In genomic region chr3:148487949-148488348, GRCm38 (mm10) we compare ENCODE assay signal across 32 mouse cellular contexts.
DNase-seq lines count a peak whose midpoint lies in the region; ATAC-seq and TF ChIP-seq lines count a peak whose summit lies in the region.
"Had no signal": no experiment of that assay in that cellular context is flagged by ENCODE, and none has a peak within 500 bp of the region (broad histone marks: within the 10 kb centered on the region; RNA-seq: fewer than 3 reads in every experiment).

No protein-coding gene starts in this region.

- H3K4me1 ChIP-seq in forebrain, embryonic 12.5 days: no peaks in the 10 kb centered on the region
- H3K4me1 ChIP-seq: embryonic facial prominence, embryonic 10.5 days; embryonic facial prominence, embryonic 13.5 days; forebrain, embryonic 13.5 days; heart, embryonic 12.5 days; heart, embryonic 15.5 days; hindbrain, embryonic 10.5 days; hindbrain, embryonic 13.5 days had no signal

- H3K4me3 ChIP-seq in left cerebral cortex, adult 2 months: no peak overlapping the region
- no peak overlapping the region for H3K4me3 ChIP-seq in forebrain, embryonic 12.5 days (replicated peaks)
- H3K4me3 ChIP-seq: embryonic facial prominence, embryonic 10.5 days; embryonic facial prominence, embryonic 13.5 days; erythroblast, embryonic 14.5 days; forebrain, embryonic 13.5 days; gastrocnemius, adult 2 months; heart, embryonic 12.5 days; heart, embryonic 15.5 days; hindbrain, embryonic 10.5 days; hindbrain, embryonic 13.5 days had no signal

- TF ChIP-seq CTCF in left cerebral cortex, adult 2 months (IDR thresholded peaks at IDR 0.05): no peak

- no peaks in the 10 kb centered on the region for H3K27me3 ChIP-seq in forebrain, embryonic 12.5 days
- H3K27me3 ChIP-seq: embryonic facial prominence, embryonic 13.5 days; forebrain, embryonic 13.5 days; heart, embryonic 12.5 days; heart, embryonic 15.5 days; hindbrain, embryonic 13.5 days; Patski had no signal

- intact Hi-C loops in left cerebral cortex, adult 2 months (cut with DNase I): no loop called here

- no peak overlapping the region for H3K27ac ChIP-seq in left cerebral cortex, adult 2 months
- no peak overlapping the region for H3K27ac ChIP-seq in forebrain, embryonic 12.5 days
- H3K27ac ChIP-seq: embryonic facial prominence, embryonic 10.5 days; embryonic facial prominence, embryonic 13.5 days; forebrain, embryonic 13.5 days; gastrocnemius, adult 2 months; heart, embryonic 15.5 days; hindbrain, embryonic 10.5 days; hindbrain, embryonic 13.5 days had no signal

- H3K36me3 ChIP-seq in forebrain, embryonic 12.5 days (replicated peaks): no peaks in the 10 kb centered on the region
- H3K36me3 ChIP-seq: embryonic facial prominence, embryonic 10.5 days; embryonic facial prominence, embryonic 13.5 days; G1E; heart, embryonic 12.5 days; heart, embryonic 15.5 days; hindbrain, embryonic 10.5 days; hindbrain, embryonic 13.5 days had no signal

- no peak overlapping the region for H3K4me2 ChIP-seq in forebrain, embryonic 12.5 days
- H3K4me2 ChIP-seq: embryonic facial prominence, embryonic 13.5 days; forebrain, embryonic 13.5 days; heart, embryonic 12.5 days; heart, embryonic 15.5 days; hindbrain, embryonic 13.5 days had no signal

- H3K9ac ChIP-seq in forebrain, embryonic 12.5 days: no peak overlapping the region
- H3K9ac ChIP-seq: embryonic facial prominence, embryonic 13.5 days; forebrain, embryonic 13.5 days; heart, embryonic 12.5 days; heart, embryonic 15.5 days; hindbrain, embryonic 13.5 days had no signal

- DNase-seq in adrenal gland, adult 8-10 months: peak; percentile 3
- no peak for DNase-seq in adrenal gland, postnatal 10 days
- DNase-seq in CD4-positive, CD25-positive, alpha-beta regulatory T cell, adult 2 months (ENCODE audit: low read depth, low spot score): peak; percentile 24
- DNase-seq in ovary, adult 18-20 months (ENCODE audit: low spot score): no peak
- no peak for DNase-seq in left cerebral cortex, adult 2 months (ENCODE audit: extremely low spot score in 1 of 2, low spot score in 2 of 2)
- DNase-seq: cerebellum, adult 11-12 months; cerebellum, adult 8-10 months; cerebellum, postnatal 10 days; cerebellum, postnatal 36 days; embryo, embryonic 11 days; gastrocnemius, adult 2 months; gastrocnemius, postnatal 14 days; heart, adult 18-20 months; heart, postnatal 10 days; heart, postnatal 36 days; kidney, adult 18-20 months had no signal

- peak; percentile 9 for ATAC-seq in activated CD4-positive, CD25-positive, alpha-beta regulatory T cell, adult 4 months
- peak; percentile 25 for ATAC-seq in inflammation-experienced regulatory T-cells, adult 6 months
- no peak for ATAC-seq in forebrain, embryonic 12.5 days (ENCODE audit: low FRiP score)
- ATAC-seq: forebrain, embryonic 13.5 days; forebrain, embryonic 16.5 days; hindbrain, embryonic 16.5 days; intestine, embryonic 16.5 days; Patski had no signal

- 90% methylated on average over 5 of the region's 5 CpGs for WGBS in forebrain, embryonic 12.5 days

- no peaks in the 10 kb centered on the region for H3K9me3 ChIP-seq in forebrain, embryonic 12.5 days
- H3K9me3 ChIP-seq: embryonic facial prominence, embryonic 10.5 days; embryonic facial prominence, embryonic 13.5 days; forebrain, embryonic 13.5 days; heart, embryonic 12.5 days; heart, embryonic 15.5 days; hindbrain, embryonic 10.5 days; hindbrain, embryonic 13.5 days had no signal

Comparison
In these comparisons a context has a peak if more than half of its experiments do, and no peak if none do; other contexts are left out.
1. DNase-seq: peak in adrenal gland, adult 8-10 months (single experiment) and CD4-positive, CD25-positive, alpha-beta regulatory T cell, adult 2 months (single experiment); none in adrenal gland, postnatal 10 days (single experiment), ovary, adult 18-20 months (single experiment) and left cerebral cortex, adult 2 months (0 of 2).